Mouse (Mus musculus): ENCODE data around the gene Itpk1. TPM values are rescaled to one million over a fixed set of nuclear protein-coding genes. Genes with fewer than 3 reads are reported as not detected.

Gene Itpk1
- polyA plus RNA-seq, 1 experiment from 2014 or later: 20.7 TPM

DNA sequence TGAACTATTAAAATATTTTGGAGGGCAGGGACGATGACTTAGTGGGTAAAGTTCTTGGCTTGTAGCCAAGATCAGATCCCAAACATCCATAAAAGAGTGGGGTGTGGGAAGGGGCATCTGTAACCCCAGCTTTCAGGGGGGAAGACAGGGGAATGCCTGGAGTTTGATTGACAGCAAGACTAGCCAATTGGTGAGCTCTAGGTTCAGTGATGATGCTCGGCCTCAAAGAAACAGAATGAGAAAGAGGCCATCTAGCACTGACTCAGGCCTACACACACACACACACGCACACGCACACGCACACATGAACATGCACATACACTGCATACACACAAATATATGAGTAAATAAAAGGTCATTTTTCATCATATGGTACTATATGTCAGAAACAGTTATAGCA is 5.2 kb upstream of the Itpk1 start:
- Histone ChIP-seq H3K4me2 (replicated peaks) (no peak overlapping the region), H3K36me3 (no peaks in the 10 kb centered on the region), H3K4me1 (replicated peaks) (peaks cover 12% of the 10 kb centered on the region), H3K9me3 (no peaks in the 10 kb centered on the region), H3K4me3 (replicated peaks) (no peak overlapping the region), H3K27ac (no peak overlapping the region), H3K27me3 (0 out of 2 replicates have a peak, but pooled peaks cover 6% of the 10 kb centered on the region), H3K9ac (replicated peaks) (no peak overlapping the region)
- ATAC-seq: no peak
- 97% methylated on average over 5 of the region's 5 CpGs for WGBS

DNA sequence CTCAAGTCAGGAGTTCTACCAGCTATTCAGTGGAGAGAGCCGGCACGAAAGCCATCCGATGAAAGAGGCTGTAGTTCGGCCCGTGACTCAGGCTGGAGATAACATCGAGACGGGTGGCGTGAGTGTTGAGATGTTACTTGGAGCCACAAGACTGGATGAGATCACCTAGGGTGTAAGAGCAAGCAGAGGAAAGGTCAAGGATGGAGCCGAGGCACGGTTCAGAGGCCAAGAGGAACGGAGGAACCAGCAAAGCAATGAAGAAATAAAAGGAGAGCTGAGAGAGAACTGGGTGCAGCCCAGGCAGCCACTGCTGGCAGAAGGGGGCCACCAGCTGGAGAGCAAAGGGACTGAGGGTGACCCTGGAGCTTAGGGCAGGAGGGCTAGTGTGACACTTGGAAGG is 3.5 kb upstream of the Itpk1 start:
- WGBS: 69% methylated on average over 11 of the region's 11 CpGs

DNA sequence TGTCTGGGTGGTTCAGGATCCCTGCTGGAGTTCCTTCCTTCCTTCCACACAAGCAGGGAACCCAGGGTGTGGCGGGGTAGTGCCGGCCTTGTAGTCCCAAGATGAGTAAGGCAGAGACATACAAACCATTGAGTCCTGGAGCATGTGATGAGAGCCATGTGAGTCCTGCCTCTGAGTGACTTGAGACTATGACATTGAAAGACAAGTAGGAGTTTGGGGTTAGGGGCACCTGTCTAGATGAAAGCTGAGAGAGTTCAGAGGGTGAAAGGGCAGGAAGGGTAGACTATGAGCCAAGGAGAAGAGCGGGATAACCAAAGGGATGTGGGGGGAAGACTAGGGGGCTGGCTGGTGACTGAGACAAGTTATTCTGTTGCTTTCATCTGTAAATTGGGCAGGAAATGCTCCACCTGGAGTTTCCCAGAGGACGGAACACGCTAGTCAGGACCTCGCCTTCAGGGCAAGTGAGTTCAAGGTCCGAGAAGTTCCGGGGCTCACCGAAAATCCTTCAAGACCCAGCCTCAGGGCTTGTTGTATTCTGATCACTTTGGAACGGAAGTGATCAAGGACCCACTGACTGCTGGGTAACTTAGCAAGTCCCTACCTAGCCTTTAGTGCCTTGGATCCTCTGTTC is 2.2 kb upstream of the Itpk1 start:
- Histone ChIP-seq H3K36me3 (no peaks in the 10 kb centered on the region), H3K4me3 (replicated peaks) (no peak overlapping the region), H3K4me2 (replicated peaks) (no peak overlapping the region), H3K4me1 (replicated peaks) (peaks cover 36% of the 10 kb centered on the region), H3K27me3 (0 out of 2 replicates have a peak, but pooled peaks cover 6% of the 10 kb centered on the region), H3K9ac (replicated peaks) (no peak overlapping the region), H3K27ac (no peak overlapping the region), H3K9me3 (no peaks in the 10 kb centered on the region)
- ATAC-seq: no peak
- WGBS: 93% methylated on average over 10 of the region's 10 CpGs

More for the DNA sequence above, 3.5 kb upstream of the Itpk1 start:
- H3K27ac ChIP-seq: no peak overlapping the region
- H3K4me3 ChIP-seq (replicated peaks): no peak overlapping the region
- no peak overlapping the region; the same call in 1 of the 2 replicates for H3K9ac ChIP-seq (replicated peaks)
- H3K4me2 ChIP-seq (replicated peaks): no peak overlapping the region
- peaks cover 23% of the 10 kb centered on the region for H3K4me1 ChIP-seq (replicated peaks)
- H3K9me3 ChIP-seq: no peaks in the 10 kb centered on the region
- ATAC-seq: no peak
- no peaks in the 10 kb centered on the region for H3K36me3 ChIP-seq
- H3K27me3 ChIP-seq: 0 out of 2 replicates have a peak, but pooled peaks cover 6% of the 10 kb centered on the region

DNA sequence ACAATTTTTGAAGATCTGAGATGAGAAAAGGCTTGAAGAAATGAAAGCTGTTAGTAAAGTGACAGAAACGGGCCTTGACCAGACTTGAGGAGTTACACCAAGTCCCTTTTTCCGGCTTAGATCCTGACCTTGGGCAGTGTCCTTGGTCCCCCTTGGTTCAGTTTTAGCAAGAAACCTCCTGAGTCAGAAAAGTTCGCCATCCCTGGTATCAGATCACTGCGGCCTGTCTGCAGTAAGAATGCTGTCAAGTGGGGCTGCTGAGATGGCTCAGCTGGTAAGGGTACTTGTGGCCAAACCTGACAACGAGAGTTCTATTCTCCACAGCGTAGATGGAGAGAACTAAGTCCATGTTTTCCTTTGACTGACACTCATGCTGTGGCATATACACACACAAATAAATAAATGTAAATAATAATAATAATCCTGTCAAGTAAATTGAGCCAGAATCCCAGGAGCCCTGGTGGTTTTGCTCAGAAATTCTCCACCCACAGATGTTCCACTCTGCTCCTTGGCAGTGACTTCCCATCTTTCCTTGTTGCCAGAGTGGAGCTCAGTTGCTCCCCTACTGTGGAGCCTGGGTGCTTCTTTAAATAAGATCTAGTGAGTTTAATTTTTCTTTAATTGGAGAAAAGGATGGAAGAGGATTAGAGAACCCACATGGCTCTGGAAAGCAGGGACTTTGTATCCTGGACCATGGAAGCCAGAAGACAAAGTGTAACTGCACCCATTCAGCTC is 1.3 kb upstream of the Itpk1 start:
- Histone ChIP-seq H3K36me3 (no peaks in the 10 kb centered on the region), H3K27me3 (0 out of 2 replicates have a peak, but pooled peaks cover 6% of the 10 kb centered on the region), H3K9me3 (no peaks in the 10 kb centered on the region), H3K4me3 (replicated peaks) (peak overlapping the region; percentile 75), H3K4me1 (replicated peaks) (peaks cover 38% of the 10 kb centered on the region), H3K9ac (replicated peaks) (peak overlapping the region; percentile 81; the same call in 1 of the 2 replicates), H3K4me2 (replicated peaks) (peak overlapping the region; percentile 89), H3K27ac (peak overlapping the region; percentile 89; the same call in 1 of the 2 replicates)
- WGBS: 76% methylated on average over 6 of the region's 6 CpGs
- no peak for ATAC-seq

DNA sequence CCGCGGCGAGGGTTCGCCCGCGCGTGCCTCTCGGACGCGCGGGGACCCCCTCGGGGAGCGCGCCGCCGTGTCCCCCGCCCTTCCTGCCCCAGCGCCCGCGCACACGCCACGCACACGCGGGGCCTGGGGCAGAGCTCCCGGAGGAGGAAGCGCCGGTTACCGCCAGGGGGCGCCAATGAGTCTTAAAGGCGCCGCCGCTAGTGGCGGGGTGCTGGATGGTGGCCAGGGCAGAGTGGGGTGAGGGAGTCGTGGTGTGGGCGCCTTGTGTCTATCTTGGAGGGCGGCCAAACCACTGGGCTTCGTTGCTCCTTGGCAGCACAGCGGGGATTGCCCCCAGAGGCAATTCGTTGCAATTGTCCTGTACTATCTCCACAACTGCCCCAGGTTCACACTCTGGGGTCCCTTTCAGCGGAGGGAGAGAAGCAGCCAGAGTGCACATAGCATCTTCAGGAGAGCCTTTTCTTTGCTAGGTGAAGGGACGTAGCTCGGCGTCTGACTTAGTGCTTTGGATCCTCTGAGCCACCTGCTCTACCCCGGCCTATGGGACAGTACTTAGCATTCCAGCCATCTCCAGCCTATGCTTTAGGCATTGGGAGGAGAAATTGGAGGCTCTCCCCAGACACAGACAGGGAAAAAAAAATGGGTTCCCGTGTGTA is 614 bp upstream of the Itpk1 start:
- 2% methylated on average over 40 of the region's 45 CpGs for WGBS
- peak; percentile 82 for ATAC-seq
- H3K27me3 ChIP-seq: 0 out of 2 replicates have a peak, but pooled peaks cover 6% of the 10 kb centered on the region
- H3K4me3 ChIP-seq (replicated peaks): peak overlapping the region; percentile 75
- H3K9ac ChIP-seq (replicated peaks): peak overlapping the region; percentile 81
- peaks cover 38% of the 10 kb centered on the region for H3K4me1 ChIP-seq (replicated peaks)
- H3K4me2 ChIP-seq (replicated peaks): peak overlapping the region; percentile 89
- H3K27ac ChIP-seq: peak overlapping the region; percentile 89
- no peaks in the 10 kb centered on the region for H3K9me3 ChIP-seq
- no peaks in the 10 kb centered on the region for H3K36me3 ChIP-seq

DNA sequence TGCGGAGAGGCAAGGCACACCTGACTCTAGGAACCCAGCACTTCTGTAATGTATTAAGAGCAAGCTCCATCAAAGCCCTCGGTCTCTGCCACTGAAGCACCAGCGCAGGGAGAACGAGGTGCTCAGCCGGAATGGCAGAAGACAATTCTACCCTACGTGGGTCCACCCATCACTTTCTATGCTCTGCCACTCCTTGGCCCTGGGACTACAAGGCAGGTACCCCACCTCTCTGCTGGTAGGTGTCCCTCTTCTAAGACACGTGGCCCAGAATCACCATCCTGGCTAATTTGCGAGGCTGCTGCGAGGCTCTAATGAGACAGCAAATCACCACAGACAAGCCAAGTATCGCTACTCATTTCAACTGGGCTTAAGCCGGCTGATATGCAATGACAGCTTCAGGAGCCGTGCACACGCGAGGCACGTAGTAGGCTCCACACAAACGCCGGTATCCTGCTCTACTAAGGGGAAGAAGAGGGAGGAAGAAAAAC is 765 bp downstream of the Itpk1 start:
- ATAC-seq: no peak; the same call in 1 of the 2 replicates
- peak overlapping the region; percentile 81 for H3K9ac ChIP-seq (replicated peaks)
- 6% methylated on average over 17 of the region's 17 CpGs for WGBS
- H3K4me2 ChIP-seq (replicated peaks): peak overlapping the region; percentile 89
- 0 out of 2 replicates have a peak, but pooled peaks cover 6% of the 10 kb centered on the region for H3K27me3 ChIP-seq
- peaks cover 49% of the 10 kb centered on the region for H3K4me1 ChIP-seq (replicated peaks)
- no peaks in the 10 kb centered on the region for H3K36me3 ChIP-seq
- H3K4me3 ChIP-seq (replicated peaks): peak overlapping the region; percentile 75
- peak overlapping the region; percentile 67; the same call in 1 of the 2 replicates for H3K27ac ChIP-seq
- no peaks in the 10 kb centered on the region for H3K9me3 ChIP-seq

DNA sequence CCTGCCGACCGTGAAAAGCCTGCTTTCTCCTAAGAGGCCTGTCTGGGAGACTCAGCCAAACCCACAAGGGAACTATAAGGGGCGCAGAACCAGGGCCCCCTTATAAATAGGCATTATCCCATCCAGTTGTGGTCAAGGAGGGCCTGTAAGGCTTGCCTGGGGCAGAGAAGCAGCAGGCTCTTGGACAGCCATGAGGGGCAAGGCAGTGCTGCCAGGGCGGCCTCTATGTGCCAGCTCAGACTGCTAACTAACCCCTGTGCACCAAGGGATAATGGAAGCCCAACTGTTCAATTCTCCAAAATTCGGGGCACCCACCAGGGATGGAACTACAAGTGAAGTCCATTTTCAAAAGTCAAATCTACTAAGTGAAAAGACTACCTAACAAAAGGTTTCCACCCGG is 1.3 kb downstream of the Itpk1 start:
- no peaks in the 10 kb centered on the region for H3K36me3 ChIP-seq
- H3K9me3 ChIP-seq: no peaks in the 10 kb centered on the region
- H3K4me3 ChIP-seq (replicated peaks): peak overlapping the region; percentile 75
- H3K4me2 ChIP-seq (replicated peaks): peak overlapping the region; percentile 89
- no peak for ATAC-seq
- WGBS: 23% methylated on average over 6 of the region's 6 CpGs
- H3K27me3 ChIP-seq: 0 out of 2 replicates have a peak, but pooled peaks cover 6% of the 10 kb centered on the region
- peaks cover 54% of the 10 kb centered on the region for H3K4me1 ChIP-seq (replicated peaks)
- peak overlapping the region; percentile 81 for H3K9ac ChIP-seq (replicated peaks)
- peak overlapping the region; percentile 51 for H3K27ac ChIP-seq

DNA sequence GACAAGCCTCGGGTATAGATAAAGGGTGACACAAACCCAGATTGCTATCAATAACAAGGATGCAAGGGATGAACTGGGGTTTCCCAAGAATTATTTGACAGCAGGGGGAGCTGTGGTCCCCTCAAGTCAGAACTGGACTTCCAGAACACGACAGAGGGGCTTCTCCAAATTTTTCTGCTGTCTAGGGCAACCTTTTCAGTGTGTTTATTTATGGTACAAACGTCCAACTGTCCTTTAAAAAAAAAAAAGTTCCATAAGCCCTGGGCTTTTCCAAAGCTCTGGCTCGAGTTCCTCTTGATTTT is 1.7 kb downstream of the Itpk1 start:
- Histone ChIP-seq H3K4me1 (replicated peaks) (peaks cover 58% of the 10 kb centered on the region), H3K9me3 (no peaks in the 10 kb centered on the region), H3K9ac (replicated peaks) (peak overlapping the region; percentile 40), H3K36me3 (no peaks in the 10 kb centered on the region), H3K27me3 (0 out of 2 replicates have a peak, but pooled peaks cover 6% of the 10 kb centered on the region), H3K4me2 (replicated peaks) (peak overlapping the region; percentile 89), H3K27ac (peak overlapping the region; percentile 65; the same call in 1 of the 2 replicates), H3K4me3 (replicated peaks) (peak overlapping the region; percentile 75)
- no peak for ATAC-seq
- 3% methylated on average over 4 of the region's 4 CpGs for WGBS

DNA sequence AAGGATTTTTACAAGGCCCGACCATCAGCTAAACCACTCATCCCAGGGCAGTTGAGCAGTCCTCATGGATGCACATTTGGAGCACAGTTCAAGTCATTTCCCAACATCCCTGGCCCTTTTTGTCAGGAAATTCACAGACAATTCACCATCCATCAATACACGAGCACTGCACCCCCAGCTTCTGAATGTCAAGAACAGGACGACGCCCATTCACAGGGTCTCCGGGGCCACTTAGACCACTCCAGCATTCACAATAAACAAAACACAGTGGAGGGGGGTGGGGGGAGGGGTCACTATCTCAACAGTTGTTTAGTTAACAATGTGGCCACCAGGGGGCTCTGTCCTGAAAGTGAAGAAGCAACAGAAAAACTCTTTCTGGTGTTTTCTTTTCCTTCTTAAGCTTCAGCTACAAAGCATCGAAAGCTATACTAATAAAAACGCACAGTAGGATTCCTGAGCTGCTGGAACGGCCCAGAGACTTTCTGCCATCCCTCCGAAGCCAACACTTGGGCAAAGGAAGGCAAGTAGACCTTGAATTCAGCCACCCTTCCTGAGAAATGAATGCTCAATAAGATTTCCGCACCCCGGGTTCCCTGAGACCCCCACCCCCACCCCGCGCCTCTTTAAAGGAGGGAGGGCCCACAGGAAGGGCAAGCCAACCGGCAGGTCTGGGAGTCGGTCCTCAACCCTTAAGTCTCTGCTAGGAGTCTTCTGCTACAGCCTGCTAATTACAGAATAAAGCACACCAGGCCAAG is 2.2 kb downstream of the Itpk1 start:
- Histone ChIP-seq H3K4me3 (replicated peaks) (peak overlapping the region; percentile 75), H3K27me3 (0 out of 2 replicates have a peak, but pooled peaks cover 6% of the 10 kb centered on the region), H3K4me2 (replicated peaks) (peak overlapping the region; percentile 89), H3K36me3 (no peaks in the 10 kb centered on the region), H3K9ac (replicated peaks) (peak overlapping the region; percentile 40), H3K4me1 (replicated peaks) (peaks cover 63% of the 10 kb centered on the region), H3K9me3 (no peaks in the 10 kb centered on the region), H3K27ac (peak overlapping the region; percentile 65; the same call in 1 of the 2 replicates)
- ATAC-seq: no peak
- WGBS: 4% methylated on average over 15 of the region's 15 CpGs

DNA sequence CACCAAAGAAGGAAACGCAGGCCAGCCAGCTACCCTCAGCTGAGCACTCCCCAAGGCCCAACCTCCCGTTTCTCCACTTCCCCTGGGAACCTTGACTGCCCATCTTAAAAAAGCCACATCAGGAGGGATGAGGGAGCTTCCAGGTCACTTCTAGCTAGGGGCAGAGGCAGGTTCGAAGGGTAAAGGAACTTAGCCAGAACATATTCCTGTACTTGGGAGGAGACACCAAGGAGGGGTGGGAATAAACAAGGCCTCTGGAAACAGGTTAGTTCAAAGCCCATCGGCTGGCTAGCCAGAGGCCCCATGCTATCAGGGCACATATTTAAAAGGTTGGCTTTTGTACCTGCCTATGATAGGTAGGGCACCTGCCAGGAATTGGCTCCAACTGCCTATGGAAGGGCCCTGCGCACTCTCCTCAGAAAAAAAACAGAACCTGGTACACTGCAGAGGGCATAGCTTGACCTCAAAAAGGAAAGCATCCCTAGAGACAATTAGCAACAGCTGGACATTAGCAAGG is 3.0 kb downstream of the Itpk1 start:
- H3K27ac ChIP-seq: no peak overlapping the region

DNA sequence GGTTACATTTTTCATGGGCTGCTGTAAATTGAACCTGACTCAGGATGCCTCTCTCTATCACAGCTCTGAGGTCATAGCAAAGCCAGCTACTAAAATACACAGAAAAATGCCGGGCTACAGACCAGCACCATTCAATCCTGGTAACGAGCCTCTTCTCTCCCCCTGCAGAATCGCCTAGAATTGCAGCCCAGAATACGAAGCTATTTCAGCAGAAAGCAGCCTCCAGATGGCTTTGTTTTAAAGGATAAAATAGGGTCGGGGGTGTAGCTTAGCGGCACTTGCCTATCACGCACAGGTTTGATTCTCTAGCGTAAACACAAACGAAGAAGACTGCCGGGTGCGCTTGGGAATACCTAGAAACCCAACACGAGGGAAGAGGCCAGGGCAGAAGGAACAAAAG is 4.3 kb downstream of the Itpk1 start:
- 71% methylated on average over 12 of the region's 12 CpGs for WGBS
- Histone ChIP-seq H3K4me2 (replicated peaks) (no peak overlapping the region), H3K9me3 (no peaks in the 10 kb centered on the region), H3K4me3 (replicated peaks) (no peak overlapping the region), H3K9ac (replicated peaks) (no peak overlapping the region), H3K4me1 (replicated peaks) (peaks cover 64% of the 10 kb centered on the region), H3K36me3 (no peaks in the 10 kb centered on the region), H3K27me3 (no peaks in the 10 kb centered on the region), H3K27ac (no peak overlapping the region)
- no peak for ATAC-seq

More for the DNA sequence above, 3.0 kb downstream of the Itpk1 start:
- Histone ChIP-seq H3K4me1 (replicated peaks) (peaks cover 66% of the 10 kb centered on the region), H3K36me3 (no peaks in the 10 kb centered on the region), H3K27me3 (0 out of 2 replicates have a peak, but pooled peaks cover 3% of the 10 kb centered on the region), H3K4me3 (replicated peaks) (peak overlapping the region; percentile 75; the same call in 1 of the 2 replicates), H3K4me2 (replicated peaks) (peak overlapping the region; percentile 89), H3K9ac (replicated peaks) (no peak overlapping the region), H3K9me3 (no peaks in the 10 kb centered on the region)
- WGBS: 90% methylated on average over 5 of the region's 5 CpGs
- no peak for ATAC-seq
